Mouse (Mus musculus): ENCODE measurements around the gene Impdh1.

DNA sequence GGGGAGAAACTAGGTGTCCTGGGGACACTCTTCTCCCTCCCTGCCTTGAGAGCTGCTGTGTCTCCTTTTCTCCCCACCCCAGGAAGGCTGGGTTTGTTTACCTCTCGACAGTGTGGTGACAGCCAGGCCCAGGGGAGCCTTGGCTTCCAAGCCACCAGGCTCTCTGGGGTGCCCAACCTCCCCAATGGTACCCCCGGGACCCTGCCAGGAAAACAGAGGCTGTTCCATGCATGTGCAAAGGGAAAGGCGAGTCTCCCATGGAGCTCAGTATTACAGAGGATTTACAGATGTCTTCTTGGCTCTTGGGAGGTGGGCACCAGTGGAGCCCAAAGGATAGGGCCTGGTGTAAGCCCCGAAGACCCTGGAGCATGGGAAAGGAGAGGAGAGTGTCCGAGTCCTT is 2.7 kb downstream of the Impdh1 start:
- TF ChIP-seq CTCF (IDR thresholded peaks at IDR 0.05; ENCODE audit: low read depth) (no peak), EP300 (IDR thresholded peaks at IDR 0.05; ENCODE audit: low read depth) (no peak)

Measured in liver, embryonic 14.5 days (tissue).